Comparison of ENCODE assay signal across 18 mouse cellular contexts in the genomic region with DNA sequence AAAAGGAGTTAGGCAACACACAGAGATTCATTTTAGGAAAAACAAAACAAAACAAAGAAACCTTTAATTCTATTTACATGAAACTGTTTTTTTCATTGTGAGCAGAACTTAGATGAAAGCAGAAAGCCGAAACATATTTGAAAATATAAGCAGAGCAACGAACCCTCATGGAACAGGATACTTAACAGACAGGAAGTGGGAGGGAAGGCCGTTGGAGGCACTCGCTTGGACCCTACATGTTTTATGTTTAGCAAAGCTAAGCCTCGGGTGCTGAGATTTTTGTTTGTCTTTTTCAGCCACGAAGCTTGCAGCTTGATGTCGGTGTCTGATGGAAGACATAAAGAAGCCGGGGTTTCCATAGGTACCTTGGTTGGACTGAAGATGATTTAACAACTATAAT.
DNase-seq lines count a peak whose midpoint lies in the region; ATAC-seq and TF ChIP-seq lines count a peak whose summit lies in the region.
"Had no signal": no experiment of that assay in that cellular context is flagged by ENCODE, and none has a peak within 500 bp of the region (broad histone marks: within the 10 kb centered on the region; RNA-seq: fewer than 3 reads in every experiment).

No protein-coding gene starts in this region.

- H3K4me1 ChIP-seq in embryonic facial prominence, embryonic 14.5 days (ENCODE audit: control insufficient read depth, insufficient read depth, low read length), result peaks cover 17% of the 10 kb centered on the region
- peaks cover 13% of the 10 kb centered on the region; the same call in 1 of the 2 replicates for H3K4me1 ChIP-seq in embryonic facial prominence, embryonic 10.5 days
- H3K4me1 ChIP-seq in kidney, embryonic 15.5 days, result peaks cover 20% of the 10 kb centered on the region
- no peaks in the 10 kb centered on the region for H3K4me1 ChIP-seq in lung, embryonic 14.5 days (ENCODE audit: insufficient read depth)
- peaks cover 23% of the 10 kb centered on the region for H3K4me1 ChIP-seq in limb, embryonic 10.5 days
- H3K4me1 ChIP-seq: forebrain, embryonic 15.5 days; hindbrain, embryonic 12.5 days had no signal

- H3K9me3 ChIP-seq in embryonic facial prominence, embryonic 14.5 days (ENCODE audit: control insufficient read depth, low read length), result no peaks in the 10 kb centered on the region
- H3K9me3 ChIP-seq in embryonic facial prominence, embryonic 10.5 days, result no peaks in the 10 kb centered on the region
- no peaks in the 10 kb centered on the region for H3K9me3 ChIP-seq in kidney, embryonic 15.5 days (replicated peaks)
- no peaks in the 10 kb centered on the region for H3K9me3 ChIP-seq in lung, embryonic 14.5 days (ENCODE audit: low read depth, low read length)
- H3K9me3 ChIP-seq in limb, embryonic 10.5 days (replicated peaks), result no peaks in the 10 kb centered on the region
- H3K9me3 ChIP-seq: forebrain, embryonic 15.5 days; heart, embryonic 10.5 days; hindbrain, embryonic 12.5 days had no signal

- H3K9ac ChIP-seq in embryonic facial prominence, embryonic 14.5 days (ENCODE audit: low read depth, low read length), result no peak overlapping the region
- H3K9ac ChIP-seq in kidney, embryonic 15.5 days, result no peak overlapping the region
- no peak overlapping the region for H3K9ac ChIP-seq in lung, embryonic 14.5 days
- H3K9ac ChIP-seq: forebrain, embryonic 15.5 days; hindbrain, embryonic 12.5 days had no signal

- DNase-seq in embryonic facial prominence, embryonic 14.5 days (ENCODE audit: low spot score), result peak; percentile 17
- DNase-seq in embryonic facial prominence, embryonic 10.5 days (ENCODE audit: low spot score), result no peak
- no peak for DNase-seq in kidney, adult 11 months
- peak; percentile 50 for DNase-seq in lung, embryonic 14.5 days
- DNase-seq in lung, postnatal 14 days, result no peak
- no peak for DNase-seq in limb, embryonic 10.5 days (ENCODE audit: low spot score)
- DNase-seq: cerebellum, adult 2 months; cerebellum, postnatal 10 days; gastrocnemius, postnatal 36 days; heart, postnatal 10 days; heart, postnatal 4 days had no signal

- no peak for ATAC-seq in embryonic facial prominence, embryonic 14.5 days (ENCODE audit: low read depth)
- ATAC-seq in kidney, embryonic 15.5 days (replicated peaks; ENCODE audit: low FRiP score), result no peak
- ATAC-seq in lung, embryonic 14.5 days (ENCODE audit: insufficient read depth), result no peak
- ATAC-seq: activated CD4-positive, CD25-positive, alpha-beta regulatory T cell, adult 4 months; forebrain, embryonic 15.5 days; Patski had no signal

- 39% methylated on average over 8 of the region's 8 CpGs for WGBS in embryonic facial prominence, embryonic 14.5 days
- 64% methylated on average over 8 of the region's 8 CpGs for WGBS in embryonic facial prominence, embryonic 10.5 days
- WGBS in kidney, embryonic 15.5 days, result 17% methylated on average over 8 of the region's 8 CpGs
- 35% methylated on average over 8 of the region's 8 CpGs for WGBS in lung, embryonic 14.5 days
- 61% methylated on average over 8 of the region's 8 CpGs for WGBS in limb, embryonic 10.5 days

- no peak overlapping the region for H3K27ac ChIP-seq in embryonic facial prominence, embryonic 14.5 days (replicated peaks; ENCODE audit: low read depth, low read length)
- H3K27ac ChIP-seq in embryonic facial prominence, embryonic 10.5 days (replicated peaks), result no peak overlapping the region
- H3K27ac ChIP-seq in kidney, embryonic 15.5 days, result peak overlapping the region; percentile 76
- H3K27ac ChIP-seq in lung, embryonic 14.5 days (ENCODE audit: low read depth), result no peak overlapping the region
- 0 out of 2 replicates have a peak overlapping the region, but pooled peaks have one; percentile 0 for H3K27ac ChIP-seq in limb, embryonic 10.5 days
- H3K27ac ChIP-seq: forebrain, embryonic 15.5 days; hindbrain, embryonic 12.5 days had no signal

- no peaks in the 10 kb centered on the region for H3K36me3 ChIP-seq in embryonic facial prominence, embryonic 14.5 days (ENCODE audit: control insufficient read depth, insufficient read depth, low read length)
- no peaks in the 10 kb centered on the region for H3K36me3 ChIP-seq in embryonic facial prominence, embryonic 10.5 days (replicated peaks)
- no peaks in the 10 kb centered on the region for H3K36me3 ChIP-seq in kidney, embryonic 15.5 days
- H3K36me3 ChIP-seq in lung, embryonic 14.5 days (ENCODE audit: insufficient read depth), result no peaks in the 10 kb centered on the region
- no peaks in the 10 kb centered on the region for H3K36me3 ChIP-seq in limb, embryonic 10.5 days
- H3K36me3 ChIP-seq: forebrain, embryonic 15.5 days; heart, embryonic 10.5 days; hindbrain, embryonic 12.5 days had no signal

- no peak for TF ChIP-seq CTCF in lung, embryonic 14.5 days (IDR thresholded peaks at IDR 0.05; ENCODE audit: low read depth)

- no peak overlapping the region for H3K4me2 ChIP-seq in embryonic facial prominence, embryonic 14.5 days (ENCODE audit: low read depth, low read length)
- H3K4me2 ChIP-seq in kidney, embryonic 15.5 days, result peak overlapping the region; percentile 37
- H3K4me2 ChIP-seq in lung, embryonic 14.5 days, result no peak overlapping the region
- H3K4me2 ChIP-seq: forebrain, embryonic 15.5 days; hindbrain, embryonic 12.5 days had no signal

- H3K4me3 ChIP-seq in embryonic facial prominence, embryonic 14.5 days (ENCODE audit: low read depth, low read length), result no peak overlapping the region
- H3K4me3 ChIP-seq in embryonic facial prominence, embryonic 10.5 days, result no peak overlapping the region
- no peak overlapping the region for H3K4me3 ChIP-seq in kidney, embryonic 15.5 days (replicated peaks)
- H3K4me3 ChIP-seq in lung, embryonic 14.5 days (ENCODE audit: low read depth, low read length), result no peak overlapping the region
- H3K4me3 ChIP-seq in limb, embryonic 10.5 days, result no peak overlapping the region
- H3K4me3 ChIP-seq: forebrain, embryonic 15.5 days; heart, embryonic 10.5 days; hindbrain, embryonic 12.5 days had no signal

- H3K27me3 ChIP-seq in embryonic facial prominence, embryonic 14.5 days (replicated peaks; ENCODE audit: control insufficient read depth, insufficient read depth, low read length), result no peaks in the 10 kb centered on the region
- H3K27me3 ChIP-seq in embryonic facial prominence, embryonic 10.5 days (replicated peaks; ENCODE audit: low read depth, poor library complexity, severe bottlenecking), result no peaks in the 10 kb centered on the region
- no peaks in the 10 kb centered on the region for H3K27me3 ChIP-seq in kidney, embryonic 15.5 days
- no peaks in the 10 kb centered on the region for H3K27me3 ChIP-seq in lung, embryonic 14.5 days (ENCODE audit: insufficient read depth, low read length)
- no peaks in the 10 kb centered on the region for H3K27me3 ChIP-seq in limb, embryonic 10.5 days (ENCODE audit: low read depth, poor library complexity, severe bottlenecking)
- H3K27me3 ChIP-seq: CH12.LX; forebrain, embryonic 15.5 days; hindbrain, embryonic 12.5 days; Patski had no signal

Comparison
In these comparisons a context has a peak if more than half of its experiments do, and no peak if none do; other contexts are left out.
1. DNase-seq: peak in embryonic facial prominence, embryonic 14.5 days (single experiment) and lung, embryonic 14.5 days (single experiment); none in embryonic facial prominence, embryonic 10.5 days (single experiment), kidney, adult 11 months (single experiment), lung, postnatal 14 days (single experiment) and limb, embryonic 10.5 days (single experiment).
2. H3K27ac ChIP-seq: peak in kidney, embryonic 15.5 days (single experiment) and limb, embryonic 10.5 days (single experiment); none in embryonic facial prominence, embryonic 14.5 days (single experiment), embryonic facial prominence, embryonic 10.5 days (single experiment) and lung, embryonic 14.5 days (single experiment).